7 mouse cellular contexts compared by ENCODE assay signal in the genomic region with DNA sequence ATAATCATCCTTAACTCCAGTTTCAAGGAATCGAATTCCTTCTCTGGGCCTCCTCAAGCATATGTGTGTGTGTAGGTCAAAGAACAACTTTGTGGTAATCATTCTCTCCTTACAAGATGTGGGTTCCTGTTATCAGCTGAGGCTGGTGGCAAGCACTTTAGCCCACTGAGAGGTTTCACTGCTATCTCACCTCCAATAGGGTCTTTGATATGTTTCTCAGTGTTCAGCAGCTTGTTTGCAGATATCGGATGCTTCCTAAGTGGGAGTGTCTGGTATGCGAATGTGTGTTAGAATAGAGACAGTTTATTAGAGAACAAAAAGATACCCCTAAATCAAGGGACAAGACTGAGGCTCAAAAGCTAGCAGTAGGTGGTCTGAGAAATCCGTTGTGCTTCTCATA. TPM values are rescaled to one million over a fixed set of nuclear protein-coding genes. Genes with fewer than 3 reads are reported as not detected.
DNase-seq lines count a peak whose midpoint lies in the region; ATAC-seq and TF ChIP-seq lines count a peak whose summit lies in the region.

No protein-coding gene starts in this region.

- H3K27ac ChIP-seq in lung, postnatal 0 days (ENCODE audit: low read length), result no peak overlapping the region
- no peak overlapping the region for H3K27ac ChIP-seq in forebrain, embryonic 14.5 days (ENCODE audit: low read depth, low read length)
- H3K27ac ChIP-seq in liver, embryonic 11.5 days (ENCODE audit: low read depth, low read length), result peak overlapping the region; percentile 65; the same call in 1 of the 2 replicates
- H3K27ac ChIP-seq in stomach, embryonic 15.5 days, result peak overlapping the region; percentile 11; the same call in 1 of the 2 replicates

- no peaks in the 10 kb centered on the region for H3K36me3 ChIP-seq in lung, postnatal 0 days (ENCODE audit: insufficient read depth, low read length)
- H3K36me3 ChIP-seq in forebrain, embryonic 14.5 days (ENCODE audit: control insufficient read depth, insufficient read depth, low read length), result no peaks in the 10 kb centered on the region
- no peaks in the 10 kb centered on the region for H3K36me3 ChIP-seq in liver, embryonic 11.5 days (ENCODE audit: control insufficient read depth, insufficient read depth, low read length)
- no peaks in the 10 kb centered on the region for H3K36me3 ChIP-seq in stomach, embryonic 15.5 days

- TF ChIP-seq CTCF in lung, postnatal 0 days (IDR thresholded peaks at IDR 0.05), result no peak

- no peaks in the 10 kb centered on the region for H3K9me3 ChIP-seq in lung, postnatal 0 days (ENCODE audit: low read length)
- H3K9me3 ChIP-seq in forebrain, embryonic 14.5 days (replicated peaks; ENCODE audit: control insufficient read depth, low read length), result no peaks in the 10 kb centered on the region
- no peaks in the 10 kb centered on the region for H3K9me3 ChIP-seq in liver, embryonic 11.5 days (ENCODE audit: control insufficient read depth, low read length)
- H3K9me3 ChIP-seq in stomach, embryonic 15.5 days, result no peaks in the 10 kb centered on the region

- 34% methylated on average over 4 of the region's 4 CpGs for WGBS in lung, postnatal 0 days
- WGBS in forebrain, embryonic 14.5 days, result 58% methylated on average over 4 of the region's 4 CpGs
- WGBS in liver, embryonic 11.5 days, result 31% methylated on average over 4 of the region's 4 CpGs
- 34% methylated on average over 4 of the region's 4 CpGs for WGBS in stomach, embryonic 15.5 days

- peak overlapping the region; percentile 1; the same call in 1 of the 2 replicates for H3K9ac ChIP-seq in lung, postnatal 0 days (replicated peaks; ENCODE audit: low read depth)
- H3K9ac ChIP-seq in forebrain, embryonic 14.5 days (ENCODE audit: low read length), result peak overlapping the region; percentile 89; the same call in 1 of the 2 replicates
- peak overlapping the region; percentile 54 for H3K9ac ChIP-seq in liver, embryonic 11.5 days (ENCODE audit: low read depth, low read length)
- H3K9ac ChIP-seq in stomach, embryonic 15.5 days, result peak overlapping the region; percentile 37; the same call in 1 of the 2 replicates

- peak overlapping the region; percentile 73 for H3K4me2 ChIP-seq in lung, postnatal 0 days (replicated peaks; ENCODE audit: low read depth, low read length)
- H3K4me2 ChIP-seq in forebrain, embryonic 14.5 days (ENCODE audit: low read length), result peak overlapping the region; percentile 86
- peak overlapping the region; percentile 76 for H3K4me2 ChIP-seq in liver, embryonic 11.5 days
- H3K4me2 ChIP-seq in stomach, embryonic 15.5 days, result peak overlapping the region; percentile 75

- no peaks in the 10 kb centered on the region for H3K27me3 ChIP-seq in lung, postnatal 0 days (replicated peaks; ENCODE audit: insufficient read depth, low read length)
- no peaks in the 10 kb centered on the region for H3K27me3 ChIP-seq in forebrain, embryonic 14.5 days (replicated peaks; ENCODE audit: control insufficient read depth, insufficient read depth, low read length)
- H3K27me3 ChIP-seq in liver, embryonic 11.5 days (replicated peaks; ENCODE audit: control insufficient read depth, insufficient read depth, low read length), result no peaks in the 10 kb centered on the region
- H3K27me3 ChIP-seq in stomach, embryonic 15.5 days (replicated peaks), result no peaks in the 10 kb centered on the region

- peak overlapping the region; percentile 63 for H3K4me3 ChIP-seq in lung, postnatal 0 days (ENCODE audit: low read depth, low read length)
- H3K4me3 ChIP-seq in forebrain, embryonic 14.5 days (ENCODE audit: low read depth, low read length), result peak overlapping the region; percentile 84
- H3K4me3 ChIP-seq in liver, embryonic 11.5 days (ENCODE audit: low read depth, low read length), result peak overlapping the region; percentile 62
- peak overlapping the region; percentile 65 for H3K4me3 ChIP-seq in stomach, embryonic 15.5 days (replicated peaks)

- ATAC-seq in lung, postnatal 0 days, result no peak
- ATAC-seq in forebrain, embryonic 14.5 days, result no peak
- peak; percentile 67 for ATAC-seq in liver, embryonic 11.5 days (replicated peaks; ENCODE audit: low FRiP score)
- ATAC-seq in stomach, embryonic 15.5 days (ENCODE audit: insufficient read depth, low FRiP score, low read depth), result no peak

- DNase-seq in lung, postnatal 0 days (ENCODE audit: low spot score), result no peak
- no peak for DNase-seq in lung, postnatal 14 days
- DNase-seq in forebrain, embryonic 14.5 days (ENCODE audit: low spot score), result no peak
- no peak for DNase-seq in liver, embryonic 11.5 days (ENCODE audit: low spot score)
- DNase-seq in frontal cortex, postnatal 25 days (ENCODE audit: low spot score in 2 of 2), result no peak
- DNase-seq in thymus, postnatal 36 days, result no peak

- TF ChIP-seq EP300 in lung, postnatal 0 days (IDR thresholded peaks at IDR 0.05), result no peak

- H3K4me1 ChIP-seq in lung, postnatal 0 days (ENCODE audit: insufficient read depth, low read depth, low read length), result peaks cover 13% of the 10 kb centered on the region
- H3K4me1 ChIP-seq in forebrain, embryonic 14.5 days (ENCODE audit: control insufficient read depth, insufficient read depth, low read length), result peaks cover 13% of the 10 kb centered on the region
- peaks cover 21% of the 10 kb centered on the region for H3K4me1 ChIP-seq in liver, embryonic 11.5 days (replicated peaks; ENCODE audit: control insufficient read depth, insufficient read depth, low read length)
- H3K4me1 ChIP-seq in stomach, embryonic 15.5 days, result peaks cover 19% of the 10 kb centered on the region

RNA-seq across cellular contexts. Expression of a gene that starts 0.5 kb away (rescaled TPM):
- 5.8 and 6.1 TPM in 2 replicates for polyA plus RNA-seq in lung, postnatal 0 days (2015; fragmentation: Nextera tagmentation; extraction: Ambion mirVana)
- 8.6 and 11.5 TPM in 2 replicates for polyA plus RNA-seq in forebrain, embryonic 14.5 days (2014; fragmentation: Nextera tagmentation; extraction: Ambion mirVana)
- 5.2 and 6.4 TPM in 2 replicates for polyA plus RNA-seq in liver, embryonic 11.5 days (2014; fragmentation: Nextera tagmentation; extraction: Ambion mirVana)
- 9.0 and 10.2 TPM in 2 replicates for polyA plus RNA-seq in stomach, embryonic 15.5 days (2015; fragmentation: Nextera tagmentation; extraction: Ambion mirVana)

RNA-seq across cellular contexts. Expression of a gene that starts 39.1 kb away (rescaled TPM):
- 0.38 and 0.40 TPM in 2 replicates for polyA plus RNA-seq in lung, postnatal 0 days (2015; fragmentation: Nextera tagmentation; extraction: Ambion mirVana)
- 0.28 TPM in 1 of 2 replicates, not detected in the other for polyA plus RNA-seq in forebrain, embryonic 14.5 days (2014; fragmentation: Nextera tagmentation; extraction: Ambion mirVana)
- polyA plus RNA-seq in liver, embryonic 11.5 days (2014; fragmentation: Nextera tagmentation; extraction: Ambion mirVana), result 0.32 and 0.40 TPM in 2 replicates
- 0.71 and 0.79 TPM in 2 replicates for polyA plus RNA-seq in stomach, embryonic 15.5 days (2015; fragmentation: Nextera tagmentation; extraction: Ambion mirVana)

Comparison
In these comparisons a context has a peak if more than half of its experiments do, and no peak if none do; other contexts are left out.
1. H3K27ac ChIP-seq: peak in liver, embryonic 11.5 days (single experiment) and stomach, embryonic 15.5 days (single experiment); none in lung, postnatal 0 days (single experiment) and forebrain, embryonic 14.5 days (single experiment).
2. H3K9ac ChIP-seq: peak in every context shown above with its lines; median percentile 89 in forebrain, embryonic 14.5 days; 54 in liver, embryonic 11.5 days; 37 in stomach, embryonic 15.5 days; 1 in lung, postnatal 0 days.
3. Peak in every context shown above with its lines, with median percentiles within 50 percentile points of each other: H3K4me2 ChIP-seq and H3K4me3 ChIP-seq.